Mouse (Mus musculus): ENCODE data around the gene Smpd2. TPM values are rescaled to one million over a fixed set of nuclear protein-coding genes. Genes with fewer than 3 reads are reported as not detected.
A peak's percentile ranks its signal among the peaks of the same experiment; 100 is the strongest.

Smpd2 gene
- 37.6 and 42.4 TPM in 2 replicates for polyA plus RNA-seq (2015; fragmentation: Nextera tagmentation; extraction: Ambion mirVana)

DNA sequence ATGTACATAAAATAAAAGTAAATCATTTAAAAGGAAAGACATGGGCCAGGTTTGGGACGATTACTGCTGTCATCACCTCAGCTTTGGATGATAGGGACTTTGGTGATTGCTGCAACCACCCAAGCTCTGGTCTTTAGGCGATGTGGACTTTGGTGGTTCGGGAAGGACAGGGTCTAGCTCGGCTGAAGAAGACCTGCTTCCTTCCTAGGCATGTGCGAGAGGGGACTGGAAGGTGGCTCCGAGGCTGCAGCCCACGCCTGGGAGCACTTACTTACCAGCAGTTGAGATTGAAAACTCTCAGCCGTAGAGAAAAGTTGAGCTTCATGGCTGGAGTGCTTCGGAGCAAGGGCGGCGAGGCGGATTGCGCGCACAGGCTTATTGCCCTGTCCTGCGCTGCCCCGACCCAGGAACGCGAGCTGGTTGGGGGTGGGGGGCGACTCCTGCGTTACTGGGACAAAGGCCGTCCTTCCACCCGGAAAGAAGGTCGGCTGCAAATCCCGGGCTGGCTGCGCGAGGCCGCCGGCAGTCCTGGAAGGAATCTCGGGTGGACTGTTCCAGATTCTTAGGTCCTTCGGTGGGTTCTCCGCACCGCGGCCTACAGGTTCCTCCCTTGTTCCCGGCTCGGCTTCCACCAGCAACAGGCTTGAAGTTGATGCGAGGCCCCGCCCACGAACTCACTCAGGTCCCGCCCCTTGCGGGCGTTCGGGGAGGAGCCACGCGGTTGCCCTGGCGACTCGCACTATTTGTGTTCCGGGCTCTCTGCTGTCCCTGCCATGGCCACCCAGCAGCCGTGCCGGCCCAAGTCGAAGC lies at the start of gene Smpd2, which contains the start of gene Ppil6:
Smpd2 (minus strand) TSS at position 662 of the 810 bp plus-strand sequence.
Ppil6 (plus strand) TSS at position 732 of the 810 bp plus-strand sequence.
- Histone ChIP-seq H3K9ac (replicated peaks) (peak within 1 kb of the TSS; percentile 59), H3K9me3 (replicated peaks) (no peaks in the 10 kb centered on the region), H3K4me3 (replicated peaks) (peak within 1 kb of the TSS; percentile 72), H3K36me3 (peaks cover 21% of the 10 kb centered on the region), H3K27me3 (replicated peaks) (no peaks in the 10 kb centered on the region), H3K4me2 (peak within 1 kb of the TSS; percentile 92), H3K27ac (replicated peaks) (peak within 1 kb of the TSS; percentile 71), H3K4me1 (peaks cover 25% of the 10 kb centered on the region)
- WGBS: under 1% methylated on average over 50 of the region's 50 CpGs
- peak; percentile 96 for ATAC-seq (ENCODE audit: low FRiP score)

DNA sequence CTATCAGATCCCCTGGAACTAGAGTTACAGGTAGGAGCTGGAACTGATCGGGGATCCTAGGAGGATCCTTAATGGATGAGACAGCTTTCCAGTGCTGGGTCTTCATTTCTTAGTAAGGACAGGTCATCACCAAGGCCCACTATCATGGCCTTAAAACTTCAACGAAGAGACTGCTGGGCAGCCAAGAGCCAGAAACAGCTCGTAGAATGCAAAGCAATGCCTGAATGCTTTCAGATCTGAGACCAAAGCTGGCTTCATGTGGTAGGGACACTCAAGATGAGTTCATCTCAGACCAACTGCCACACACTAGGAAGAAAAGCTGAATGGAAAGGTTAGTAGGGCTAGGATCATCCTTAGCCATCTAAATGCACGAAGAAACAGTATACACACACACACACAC lies 48.8 kb upstream of the Smpd2 start:
- Histone ChIP-seq H3K4me2 (no peak overlapping the region), H3K27me3 (replicated peaks) (no peaks in the 10 kb centered on the region), H3K36me3 (peaks cover 30% of the 10 kb centered on the region), H3K9ac (replicated peaks) (no peak overlapping the region), H3K4me1 (no peaks in the 10 kb centered on the region), H3K4me3 (replicated peaks) (no peak overlapping the region), H3K9me3 (replicated peaks) (no peaks in the 10 kb centered on the region), H3K27ac (replicated peaks) (no peak overlapping the region)
- ATAC-seq (ENCODE audit: low FRiP score): no peak
- 92% methylated on average over 4 of the region's 4 CpGs for WGBS

DNA sequence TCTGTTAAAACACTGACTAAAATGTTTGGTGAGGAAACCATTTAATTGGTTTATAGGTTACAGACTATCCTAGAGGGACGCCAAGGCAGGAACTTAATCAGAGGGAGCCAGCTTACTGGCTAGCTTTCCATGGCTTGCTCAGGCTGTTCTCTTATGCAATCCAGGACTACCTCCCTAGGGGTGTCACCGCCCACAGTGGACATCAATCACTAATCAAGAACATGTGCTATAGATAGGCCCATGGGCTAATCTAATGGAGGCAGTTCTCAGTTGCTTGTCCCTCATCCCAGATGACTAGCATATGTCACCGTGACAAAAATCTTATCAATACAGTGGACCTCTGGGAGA lies 47.8 kb upstream of the Smpd2 start:
- Histone ChIP-seq H3K27me3 (replicated peaks) (no peaks in the 10 kb centered on the region), H3K36me3 (peaks cover 41% of the 10 kb centered on the region), H3K4me1 (no peaks in the 10 kb centered on the region), H3K4me3 (replicated peaks) (no peak overlapping the region), H3K9ac (replicated peaks) (no peak overlapping the region), H3K27ac (replicated peaks) (no peak overlapping the region), H3K9me3 (replicated peaks) (no peaks in the 10 kb centered on the region), H3K4me2 (no peak overlapping the region)
- ATAC-seq (ENCODE audit: low FRiP score): no peak
- 96% methylated on average over 3 of the region's 3 CpGs for WGBS

DNA sequence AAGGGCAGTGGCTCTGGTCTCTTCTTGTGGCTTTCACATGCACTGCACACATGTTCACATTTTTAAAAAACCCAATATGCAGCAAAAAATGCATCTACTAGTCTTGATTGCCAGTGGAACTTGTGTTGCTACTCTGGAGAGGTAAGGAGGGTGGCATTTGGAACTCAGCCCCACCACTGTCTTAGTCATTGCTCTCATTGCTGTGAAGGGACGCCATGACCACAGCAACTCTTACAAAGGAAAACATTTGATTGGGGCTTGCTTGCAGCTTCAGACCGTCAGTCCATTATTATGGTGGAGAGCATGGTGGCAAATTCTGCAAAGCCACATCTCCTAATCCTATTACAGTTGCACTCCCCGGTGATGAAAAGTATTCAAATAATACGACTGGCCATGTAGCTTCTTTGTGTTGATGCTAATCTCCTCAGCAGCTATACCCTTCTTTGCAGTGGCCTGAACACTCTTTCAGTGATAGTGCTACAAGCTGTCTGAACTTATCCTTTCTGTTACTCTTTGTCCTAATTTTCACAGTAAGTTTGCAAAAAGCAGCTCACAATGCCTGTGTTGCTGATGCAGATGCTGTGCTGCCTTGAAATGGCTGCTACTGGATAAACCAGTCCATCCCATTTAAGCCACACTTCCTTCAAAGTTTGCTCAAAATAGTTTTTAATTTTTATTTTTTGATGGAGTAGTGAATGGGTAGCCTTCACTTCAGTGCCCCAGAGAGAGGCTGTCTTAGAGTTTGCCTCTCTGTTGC lies 47.2 kb upstream of the Smpd2 start:
- no peak overlapping the region for H3K4me3 ChIP-seq (replicated peaks)
- H3K9me3 ChIP-seq (replicated peaks): no peaks in the 10 kb centered on the region
- no peak overlapping the region for H3K4me2 ChIP-seq
- no peak overlapping the region for H3K9ac ChIP-seq (replicated peaks)
- ATAC-seq (ENCODE audit: low FRiP score): no peak
- WGBS: 90% methylated on average over 4 of the region's 4 CpGs
- H3K27ac ChIP-seq (replicated peaks): no peak overlapping the region
- H3K36me3 ChIP-seq: peaks cover 46% of the 10 kb centered on the region
- H3K4me1 ChIP-seq: no peaks in the 10 kb centered on the region
- no peaks in the 10 kb centered on the region for H3K27me3 ChIP-seq (replicated peaks)

DNA sequence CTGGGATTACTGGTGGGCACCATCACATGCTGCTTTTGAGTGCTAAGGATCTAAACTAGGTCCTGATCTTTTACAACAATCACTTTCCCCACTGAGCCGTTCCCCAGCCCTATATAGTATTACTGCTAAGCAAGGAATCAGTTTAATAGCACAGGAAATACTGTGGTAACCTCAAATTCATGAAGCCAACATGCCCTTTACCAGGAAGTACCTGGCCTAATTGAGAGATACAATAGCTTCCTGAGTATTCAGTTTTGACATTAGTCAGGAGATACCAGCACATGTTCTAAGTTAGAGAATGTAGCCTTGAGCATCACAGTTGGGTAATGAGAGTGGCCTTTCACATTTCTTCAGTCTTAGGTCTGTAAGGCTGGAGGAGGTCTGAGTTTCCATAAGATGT lies 46.5 kb upstream of the Smpd2 start:
- 97% methylated on average over 1 of the region's 1 CpGs for WGBS
- no peak overlapping the region for H3K4me3 ChIP-seq (replicated peaks)

DNA sequence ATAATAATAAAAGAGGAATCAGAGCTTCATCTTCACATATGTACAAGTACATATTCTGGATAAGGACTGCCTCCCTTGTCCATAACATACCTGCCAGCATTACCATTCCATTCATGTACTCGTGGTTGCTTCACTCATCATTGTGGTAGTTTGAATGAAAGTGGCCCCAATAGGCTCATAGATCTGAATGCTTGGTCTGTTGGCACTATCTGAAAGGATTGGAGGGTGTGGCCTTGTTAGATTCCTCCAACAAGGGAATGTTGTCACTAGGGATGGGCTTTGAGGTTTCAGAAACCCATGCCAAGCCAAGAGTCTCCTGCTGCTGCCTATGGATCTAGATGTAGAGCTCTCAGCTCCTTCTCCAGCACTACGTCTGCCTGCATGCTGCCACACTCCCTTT lies 45.8 kb upstream of the Smpd2 start:
- H3K4me3 ChIP-seq (replicated peaks): no peak overlapping the region
- H3K27ac ChIP-seq (replicated peaks): no peak overlapping the region
- peaks cover 50% of the 10 kb centered on the region for H3K36me3 ChIP-seq
- no peaks in the 10 kb centered on the region for H3K4me1 ChIP-seq
- no peak overlapping the region for H3K4me2 ChIP-seq
- H3K9ac ChIP-seq (replicated peaks): no peak overlapping the region
- WGBS: 84% methylated on average over 2 of the region's 2 CpGs
- ATAC-seq (ENCODE audit: low FRiP score): no peak
- no peaks in the 10 kb centered on the region for H3K27me3 ChIP-seq (replicated peaks)
- no peaks in the 10 kb centered on the region for H3K9me3 ChIP-seq (replicated peaks)

More for the DNA sequence above, 46.5 kb upstream of the Smpd2 start:
- no peak overlapping the region for H3K9ac ChIP-seq (replicated peaks)
- no peaks in the 10 kb centered on the region for H3K9me3 ChIP-seq (replicated peaks)
- no peak overlapping the region for H3K27ac ChIP-seq (replicated peaks)
- H3K36me3 ChIP-seq: peaks cover 46% of the 10 kb centered on the region
- no peak overlapping the region for H3K4me2 ChIP-seq
- no peak for ATAC-seq (ENCODE audit: low FRiP score)
- no peaks in the 10 kb centered on the region for H3K4me1 ChIP-seq
- no peaks in the 10 kb centered on the region for H3K27me3 ChIP-seq (replicated peaks)

DNA sequence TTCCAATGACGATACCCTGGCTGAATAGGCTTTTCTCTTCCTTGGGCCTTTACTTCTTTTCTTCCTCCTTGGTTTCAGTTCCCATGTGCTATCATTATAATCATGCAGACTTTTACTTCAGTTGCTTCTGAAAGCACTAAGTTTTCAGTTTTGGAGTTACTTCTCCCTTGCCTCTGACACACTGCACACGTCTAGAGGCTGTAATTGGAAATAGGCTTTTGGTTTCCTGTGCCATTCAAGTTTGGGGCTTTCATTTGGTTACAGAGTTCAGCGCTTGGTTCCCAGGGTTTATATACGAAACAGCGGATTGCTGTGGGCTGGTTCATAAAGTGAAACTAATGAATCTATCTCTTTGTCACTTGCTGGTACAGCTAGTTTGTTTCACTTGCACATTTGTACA lies 39.8 kb upstream of the Smpd2 start:
- no peak overlapping the region for H3K27ac ChIP-seq (replicated peaks)
- H3K9ac ChIP-seq (replicated peaks): no peak overlapping the region
- no peaks in the 10 kb centered on the region for H3K27me3 ChIP-seq (replicated peaks)
- H3K36me3 ChIP-seq: peaks cover 48% of the 10 kb centered on the region
- H3K4me3 ChIP-seq (replicated peaks): no peak overlapping the region
- no peak overlapping the region for H3K4me2 ChIP-seq
- 87% methylated on average over 5 of the region's 5 CpGs for WGBS
- no peak for ATAC-seq (ENCODE audit: low FRiP score)
- no peaks in the 10 kb centered on the region for H3K9me3 ChIP-seq (replicated peaks)
- no peaks in the 10 kb centered on the region for H3K4me1 ChIP-seq

DNA sequence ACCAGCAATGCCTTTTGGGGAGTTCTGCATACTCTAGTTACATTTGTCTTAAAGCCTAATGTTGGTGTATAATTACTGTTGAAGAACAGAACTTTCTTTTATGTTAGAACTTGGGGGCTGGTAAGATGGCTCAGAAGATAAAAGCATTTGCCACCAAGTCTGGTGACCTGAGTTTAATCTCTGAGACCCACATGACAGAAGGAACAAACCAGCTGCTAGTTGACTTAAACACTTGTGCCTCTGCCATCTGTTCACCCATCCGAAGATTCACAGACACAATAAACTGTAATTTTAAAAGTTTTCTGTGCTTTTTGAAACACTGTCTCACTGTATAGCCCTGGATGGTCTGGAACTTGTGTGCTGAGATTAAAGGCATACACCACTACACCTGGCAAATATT lies 35.5 kb upstream of the Smpd2 start:
- Histone ChIP-seq H3K27ac (replicated peaks) (no peak overlapping the region), H3K9ac (replicated peaks) (no peak overlapping the region), H3K4me3 (replicated peaks) (no peak overlapping the region), H3K4me2 (no peak overlapping the region), H3K27me3 (replicated peaks) (no peaks in the 10 kb centered on the region), H3K9me3 (replicated peaks) (no peaks in the 10 kb centered on the region), H3K4me1 (peaks cover 21% of the 10 kb centered on the region), H3K36me3 (peaks cover 19% of the 10 kb centered on the region)
- no peak for ATAC-seq (ENCODE audit: low FRiP score)
- 76% methylated on average over 1 of the region's 1 CpGs for WGBS

DNA sequence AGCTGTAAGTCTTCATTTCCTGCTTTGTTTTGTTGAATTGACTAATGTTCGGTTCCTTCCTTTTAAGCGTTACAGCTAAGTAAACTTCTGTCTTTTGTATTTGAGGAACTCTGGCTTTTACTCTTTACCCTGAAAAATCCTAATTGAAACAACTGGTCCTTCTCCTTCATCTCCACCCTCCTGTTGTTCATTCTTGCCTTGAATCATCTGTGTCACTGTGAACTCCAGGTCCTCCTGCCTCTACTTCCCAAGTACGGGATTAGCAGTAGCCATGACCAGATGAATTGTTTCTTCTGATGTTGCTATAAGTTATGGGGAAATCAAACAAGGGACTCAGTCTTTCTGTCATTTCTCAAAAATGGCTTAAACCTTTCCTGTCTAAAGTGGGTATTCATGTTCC lies 33.2 kb upstream of the Smpd2 start:
- no peak overlapping the region for H3K9ac ChIP-seq (replicated peaks)
- no peak overlapping the region for H3K27ac ChIP-seq (replicated peaks)
- WGBS: 81% methylated on average over 3 of the region's 3 CpGs
- no peak overlapping the region for H3K4me3 ChIP-seq (replicated peaks)
- H3K36me3 ChIP-seq: peaks cover 6% of the 10 kb centered on the region
- no peak for ATAC-seq (ENCODE audit: low FRiP score)
- no peaks in the 10 kb centered on the region for H3K9me3 ChIP-seq (replicated peaks)
- no peak overlapping the region for H3K4me2 ChIP-seq
- H3K4me1 ChIP-seq: peaks cover 27% of the 10 kb centered on the region
- H3K27me3 ChIP-seq (replicated peaks): no peaks in the 10 kb centered on the region

DNA sequence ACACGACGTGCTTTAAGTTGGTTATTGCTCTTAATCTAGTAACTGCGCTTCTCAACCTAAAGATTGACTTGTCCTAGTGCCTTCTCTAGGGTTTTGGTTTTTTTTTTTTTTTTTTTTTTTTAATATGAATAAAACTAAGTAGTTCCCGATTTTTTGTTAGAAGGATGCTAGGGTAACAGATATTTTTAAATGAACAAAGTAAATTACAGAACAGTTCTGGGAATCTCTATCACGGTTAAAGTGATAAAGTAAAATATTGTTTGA lies 30.2 kb upstream of the Smpd2 start:
- ATAC-seq (ENCODE audit: low FRiP score): no peak
- H3K4me2 ChIP-seq: peak overlapping the region; percentile 74
- WGBS: 3% methylated on average over 5 of the region's 5 CpGs
- peaks cover 27% of the 10 kb centered on the region for H3K4me1 ChIP-seq
- no peaks in the 10 kb centered on the region for H3K9me3 ChIP-seq (replicated peaks)
- no peaks in the 10 kb centered on the region for H3K27me3 ChIP-seq (replicated peaks)
- no peak overlapping the region for H3K27ac ChIP-seq (replicated peaks)
- H3K9ac ChIP-seq (replicated peaks): peak overlapping the region; percentile 79
- H3K36me3 ChIP-seq: no peaks in the 10 kb centered on the region
- peak overlapping the region; percentile 79 for H3K4me3 ChIP-seq (replicated peaks)

DNA sequence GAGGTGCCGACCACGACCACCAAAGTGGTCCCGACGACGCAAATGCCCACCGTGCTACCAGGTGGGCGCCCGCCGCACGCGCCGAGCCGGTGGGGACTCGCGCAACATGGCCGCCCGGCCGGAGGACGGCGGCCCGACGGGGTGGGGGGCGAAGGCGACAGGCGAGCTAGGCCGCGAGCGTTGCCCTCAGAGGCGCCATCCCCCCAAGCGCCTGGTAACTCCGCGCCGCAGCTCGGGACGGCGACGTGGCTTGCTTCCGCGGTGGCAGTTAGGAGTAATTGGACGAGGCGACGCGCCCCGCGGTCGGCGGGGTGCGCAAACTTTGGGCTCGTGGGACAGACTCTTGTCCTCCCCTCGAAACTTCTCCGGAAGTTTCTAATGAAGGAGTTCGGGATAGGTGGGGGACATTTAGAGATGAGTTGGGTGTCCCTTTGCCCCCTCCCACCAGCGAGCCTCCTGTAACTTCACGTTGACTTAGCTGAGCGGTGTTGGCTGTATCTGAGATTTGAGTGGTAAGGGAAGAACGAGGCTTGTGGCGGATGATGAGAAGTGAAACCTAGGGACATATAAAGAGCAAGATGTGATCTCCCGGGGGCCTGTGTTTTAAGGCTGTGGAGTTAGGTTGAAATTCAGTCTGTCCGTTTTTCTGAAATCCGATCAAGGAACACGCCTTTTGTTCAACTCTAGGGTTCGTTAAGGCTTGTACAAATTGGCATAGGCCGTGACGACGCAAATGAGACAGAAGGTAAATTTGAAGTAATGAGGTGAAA lies 29.7 kb upstream of the Smpd2 start:
- peak; percentile 68; the same call in 1 of the 2 replicates for ATAC-seq (ENCODE audit: low FRiP score)
- WGBS: under 1% methylated on average over 65 of the region's 65 CpGs

More for the DNA sequence above, 29.7 kb upstream of the Smpd2 start:
- H3K9me3 ChIP-seq (replicated peaks): no peaks in the 10 kb centered on the region
- peak overlapping the region; percentile 79 for H3K4me3 ChIP-seq (replicated peaks)
- H3K9ac ChIP-seq (replicated peaks): peak overlapping the region; percentile 79
- no peaks in the 10 kb centered on the region for H3K36me3 ChIP-seq
- H3K4me2 ChIP-seq: peak overlapping the region; percentile 74
- H3K4me1 ChIP-seq: peaks cover 27% of the 10 kb centered on the region
- H3K27me3 ChIP-seq (replicated peaks): no peaks in the 10 kb centered on the region
- H3K27ac ChIP-seq (replicated peaks): peak overlapping the region; percentile 99
